Mouse (Mus musculus) cerebellum, adult 2 months (tissue): ENCODE results near the gene Faiml. TPM values are rescaled to one million over a fixed set of nuclear protein-coding genes. Genes with fewer than 3 reads are reported as not detected.

ENCODE experiments used
- DNase-seq, 2 experiments: peaks; one replicate each; pipeline ENCODE4 v3.0.0; 2021
- H3K27ac ChIP-seq: fragments of 200-500 bp; 2 replicates; pipeline ENCODE4 v1.5.1; 2012; ENCODE audit warnings: low read length, control low read depth, inconsistent platforms; ENCODE audit not compliant: insufficient read depth
- H3K27me3 ChIP-seq: fragments of 200-500 bp; 2 replicates; pipeline ENCODE4 v1.6.1; 2012; ENCODE audit warnings: inconsistent platforms, mild to moderate bottlenecking, low read length, moderate library complexity; ENCODE audit not compliant: control insufficient read depth, insufficient read depth
- H3K4me1 ChIP-seq: fragments of 200-500 bp; 2 replicates; pipeline ENCODE4 v1.6.1; 2011; ENCODE audit warnings: low read length; ENCODE audit not compliant: control insufficient read depth, insufficient read depth
- H3K4me3 ChIP-seq: fragments of 200-500 bp; replicated peaks from 2 replicates; pipeline ENCODE3; 2011; ENCODE audit warnings: mild to moderate bottlenecking, low read depth, low read length, control low read depth; ENCODE audit not compliant: insufficient read depth
- CTCF ChIP-seq: fragments of 200-500 bp; IDR thresholded peaks from 2 replicates; pipeline ENCODE4 v1.5.1; 2011; ENCODE audit warnings: low read depth, mild to moderate bottlenecking, control low read depth, low read length, moderate library complexity, borderline replicate concordance; ENCODE audit not compliant: insufficient read depth
- POLR2A ChIP-seq: fragments of 200-500 bp; IDR thresholded peaks from 2 replicates; pipeline ENCODE4 v1.6.1; 2011; ENCODE audit warnings: low read length, control low read depth, borderline replicate concordance; ENCODE audit not compliant: insufficient read depth
- WGBS: fragments of 180-500 bp; shearing (Covaris S2); methylation state at CpG from one replicate; pipeline ENCODE4 v1.1.7; 2018; 5-methylcytosine and 5-hydroxymethylcytosine counted together
- polyA plus RNA-seq: library from polyadenylated mRNA; depleted of rRNA; stranded (reverse); fragments of >200 nt; gene quantifications from 2 replicates; pipeline ENCODE4 v1.2.3, GENCODE M21; 2012; rRNA removed

Faiml gene
- not detected in 2 replicates for polyA plus RNA-seq

- TF ChIP-seq CTCF (no peak), POLR2A (no peak)
- WGBS, result 76% methylated on average over 14 of the region's 14 CpGs
- Histone ChIP-seq H3K4me1 (no peaks in the 10 kb centered on the region), H3K27me3 (no peaks in the 10 kb centered on the region), H3K27ac (no peak within 1 kb of the TSS), H3K4me3 (no peak within 1 kb of the TSS)
- no peak for DNase-seq
Observed at GRCm38 (mm10) chr9:99237139-99237538, at the start of gene Faiml. TSS of gene Faiml (minus strand) at chr9:99237239.

- Histone ChIP-seq H3K27me3 (no peaks in the 10 kb centered on the region; the same call in 1 of the 2 replicates), H3K27ac (no peak overlapping the region), H3K4me1 (no peaks in the 10 kb centered on the region), H3K4me3 (no peak overlapping the region)
- 71% methylated on average over 5 of the region's 5 CpGs for WGBS
- no peak for DNase-seq
- TF ChIP-seq CTCF, result no peak
- TF ChIP-seq POLR2A, result no peak
Observed at GRCm38 (mm10) chr9:99258891-99259290, 21.9 kb upstream of the Faiml start.

GRCm38 (mm10) chr9:99256821-99257220 is 19.8 kb upstream of the Faiml start:
- TF ChIP-seq CTCF (no peak), POLR2A (no peak)
- Histone ChIP-seq H3K27me3 (no peaks in the 10 kb centered on the region; the same call in 1 of the 2 replicates), H3K4me1 (no peaks in the 10 kb centered on the region), H3K27ac (no peak overlapping the region), H3K4me3 (no peak overlapping the region)
- WGBS, result 94% methylated on average over 3 of the region's 3 CpGs
- DNase-seq, result no peak

GRCm38 (mm10) chr9:99256206-99256605 is 19.2 kb upstream of the Faiml start:
- Histone ChIP-seq H3K27me3 (no peaks in the 10 kb centered on the region; the same call in 1 of the 2 replicates), H3K4me3 (no peak overlapping the region), H3K4me1 (no peaks in the 10 kb centered on the region), H3K27ac (no peak overlapping the region)
- TF ChIP-seq POLR2A (no peak), CTCF (no peak)
- DNase-seq, result no peak
- 89% methylated on average over 1 of the region's 1 CpGs for WGBS

GRCm38 (mm10) chr9:99253861-99254260 is 16.8 kb upstream of the Faiml start:
- no peak overlapping the region for H3K4me3 ChIP-seq
- no peaks in the 10 kb centered on the region for H3K4me1 ChIP-seq
- no peak overlapping the region for H3K27ac ChIP-seq

GRCm38 (mm10) chr9:99248906-99249305 is 11.9 kb upstream of the Faiml start:
- no peak for DNase-seq
- no peak overlapping the region for H3K4me3 ChIP-seq
- WGBS, result 98% methylated on average over 4 of the region's 4 CpGs
- no peak overlapping the region for H3K27ac ChIP-seq
- H3K27me3 ChIP-seq, result no peaks in the 10 kb centered on the region
- TF ChIP-seq POLR2A (no peak), CTCF (no peak)
- no peaks in the 10 kb centered on the region; the same call in 1 of the 2 replicates for H3K4me1 ChIP-seq

More at GRCm38 (mm10) chr9:99253861-99254260, 16.8 kb upstream of the Faiml start:
- no peaks in the 10 kb centered on the region for H3K27me3 ChIP-seq
- TF ChIP-seq POLR2A (no peak), CTCF (no peak)
- WGBS, result 93% methylated on average over 10 of the region's 10 CpGs
- DNase-seq, result no peak

- DNase-seq, result no peak
- WGBS, result 55% methylated on average over 8 of the region's 8 CpGs
Observed at GRCm38 (mm10) chr9:99248304-99248703, 11.3 kb upstream of the Faiml start.

GRCm38 (mm10) chr9:99243895-99244293 is 6.9 kb upstream of the Faiml start:
- 1% methylated on average over 10 of the region's 10 CpGs for WGBS
- TF ChIP-seq CTCF (no peak), POLR2A (no peak)

More at GRCm38 (mm10) chr9:99248304-99248703, 11.3 kb upstream of the Faiml start:
- H3K4me1 ChIP-seq, result no peaks in the 10 kb centered on the region; the same call in 1 of the 2 replicates
- no peak overlapping the region for H3K4me3 ChIP-seq
- TF ChIP-seq POLR2A (no peak), CTCF (no peak)
- no peak overlapping the region for H3K27ac ChIP-seq
- H3K27me3 ChIP-seq, result no peaks in the 10 kb centered on the region

More at GRCm38 (mm10) chr9:99243895-99244293, 6.9 kb upstream of the Faiml start:
- DNase-seq, result peak; percentile 18 to 25
- H3K27me3 ChIP-seq, result no peaks in the 10 kb centered on the region
- H3K4me1 ChIP-seq, result no peaks in the 10 kb centered on the region; the same call in 1 of the 2 replicates
- H3K27ac ChIP-seq, result 0 out of 2 replicates have a peak overlapping the region, but pooled peaks have one; percentile 25
- H3K4me3 ChIP-seq, result peak overlapping the region; percentile 99
